ENCODE assay signal across 8 mouse cellular contexts in genomic region chr15:12548696-12549095, GRCm38 (mm10).
DNase-seq lines count a peak whose midpoint lies in the region; ATAC-seq and TF ChIP-seq lines count a peak whose summit lies in the region.

No protein-coding gene starts in this region.

- ATAC-seq in heart, embryonic 12.5 days (ENCODE audit: insufficient number of reproducible peaks, low FRiP score): no peak
- no peak for ATAC-seq in liver, embryonic 12.5 days

- H3K9me3 ChIP-seq in E14TG2a.4 (ENCODE audit: low read length): no peaks in the 10 kb centered on the region
- no peaks in the 10 kb centered on the region for H3K9me3 ChIP-seq in heart, embryonic 12.5 days (replicated peaks)
- no peaks in the 10 kb centered on the region for H3K9me3 ChIP-seq in liver, embryonic 12.5 days (replicated peaks)

- TF ChIP-seq CTCF in cerebellum, adult 2 months (IDR thresholded peaks at IDR 0.05; ENCODE audit: borderline replicate concordance, insufficient read depth, low read depth, low read length): no peak
- no peak for TF ChIP-seq CTCF in E14TG2a.4 (conservative IDR thresholded peaks at IDR 0.05; ENCODE audit: low read length)

- H3K4me1 ChIP-seq in cerebellum, adult 2 months (ENCODE audit: control insufficient read depth, insufficient read depth, low read length): no peaks in the 10 kb centered on the region
- peaks cover 77% of the 10 kb centered on the region for H3K4me1 ChIP-seq in E14TG2a.4 (replicated peaks; ENCODE audit: low read depth, low read length)
- H3K4me1 ChIP-seq in heart, embryonic 12.5 days (replicated peaks): peaks cover 53% of the 10 kb centered on the region
- peaks cover 10% of the 10 kb centered on the region; the same call in 1 of the 2 replicates for H3K4me1 ChIP-seq in liver, embryonic 12.5 days

- H3K4me2 ChIP-seq in heart, embryonic 12.5 days: peak overlapping the region; percentile 97
- H3K4me2 ChIP-seq in liver, embryonic 12.5 days: peak overlapping the region; percentile 75

- TF ChIP-seq POLR2A in cerebellum, adult 2 months (IDR thresholded peaks at IDR 0.05; ENCODE audit: borderline replicate concordance, insufficient read depth, low read length): no peak

- WGBS in cerebellum, adult 2 months: 37% methylated on average over 4 of the region's 4 CpGs
- WGBS in heart, embryonic 12.5 days: 43% methylated on average over 4 of the region's 4 CpGs
- WGBS in liver, embryonic 12.5 days (ENCODE audit: insufficient replicate concordance): 30% methylated on average over 4 of the region's 4 CpGs

- no peaks in the 10 kb centered on the region; the same call in 1 of the 2 replicates for H3K27me3 ChIP-seq in cerebellum, adult 2 months (ENCODE audit: control insufficient read depth, insufficient read depth, low read length)
- no peaks in the 10 kb centered on the region for H3K27me3 ChIP-seq in E14TG2a.4 (ENCODE audit: insufficient read depth, low read length)
- H3K27me3 ChIP-seq in heart, embryonic 12.5 days (replicated peaks): no peaks in the 10 kb centered on the region
- peaks cover 38% of the 10 kb centered on the region for H3K27me3 ChIP-seq in liver, embryonic 12.5 days (replicated peaks)

- peak overlapping the region; percentile 54 for H3K4me3 ChIP-seq in cerebellum, adult 2 months (replicated peaks; ENCODE audit: insufficient read depth, low read depth, low read length)
- peak overlapping the region; percentile 75 for H3K4me3 ChIP-seq in E14TG2a.4 (replicated peaks; ENCODE audit: low read length)
- H3K4me3 ChIP-seq in heart, embryonic 12.5 days: peak overlapping the region; percentile 62
- peak overlapping the region; percentile 55 for H3K4me3 ChIP-seq in liver, embryonic 12.5 days

- H3K9ac ChIP-seq in heart, embryonic 12.5 days: peak overlapping the region; percentile 87
- no peak overlapping the region for H3K9ac ChIP-seq in liver, embryonic 12.5 days

- no peaks in the 10 kb centered on the region for H3K36me3 ChIP-seq in E14TG2a.4 (ENCODE audit: insufficient read depth, low read length)
- H3K36me3 ChIP-seq in heart, embryonic 12.5 days: no peaks in the 10 kb centered on the region
- no peaks in the 10 kb centered on the region for H3K36me3 ChIP-seq in liver, embryonic 12.5 days

- H3K27ac ChIP-seq in cerebellum, adult 2 months (ENCODE audit: insufficient read depth, low read length): no peak overlapping the region
- H3K27ac ChIP-seq in heart, embryonic 12.5 days (ENCODE audit: poor library complexity, severe bottlenecking): no peak overlapping the region
- no peak overlapping the region for H3K27ac ChIP-seq in liver, embryonic 12.5 days

- no peak for DNase-seq in cerebellum, adult 2 months
- DNase-seq in cerebellum, postnatal 10 days: no peak
- DNase-seq in left cerebral cortex, adult 8-10 months (ENCODE audit: low spot score in 2 of 2): no peak
- DNase-seq in cerebellum, adult 9-10 months: no peak
- no peak for DNase-seq in B cell, adult 2 months
